Mouse (Mus musculus): Measurements from ENCODE around the gene Pde7b.
"Not testable (repeated sequence)": the region's sequence is repeated elsewhere in the genome, so short reads cannot be mapped to it uniquely, and the experiment has no call there.

The Pde7b gene

GRCm38 (mm10) chr10:20543121-20543520 is 181.8 kb downstream of the Pde7b start:
- DNase-seq = no peak

- no peak for DNase-seq
These were observed 191.1 kb downstream of the Pde7b start for GRCm38 (mm10) chr10:20533811-20534210.

GRCm38 (mm10) chr10:20531921-20532320 is 193.0 kb downstream of the Pde7b start:
- no peak for DNase-seq

- no peak for DNase-seq
These were observed 196.1 kb downstream of the Pde7b start for GRCm38 (mm10) chr10:20528544-20529411.

- DNase-seq = no peak
These were observed 197.1 kb downstream of the Pde7b start for GRCm38 (mm10) chr10:20527737-20528136.

GRCm38 (mm10) chr10:20518529-20518889 is 206.4 kb downstream of the Pde7b start:
- no peak for DNase-seq

GRCm38 (mm10) chr10:20517756-20518528 is 206.9 kb downstream of the Pde7b start:
- not testable (repeated sequence) for DNase-seq

GRCm38 (mm10) chr10:20513891-20514290 is 211.0 kb downstream of the Pde7b start:
- no peak for DNase-seq

GRCm38 (mm10) chr10:20513461-20513860 is 211.4 kb downstream of the Pde7b start:
- no peak for DNase-seq

GRCm38 (mm10) chr10:20509819-20510218 is 215.1 kb downstream of the Pde7b start:
- DNase-seq = no peak

GRCm38 (mm10) chr10:20508497-20508896 is 216.4 kb downstream of the Pde7b start:
- no peak for DNase-seq

- DNase-seq = no peak
These were observed 217.0 kb downstream of the Pde7b start for GRCm38 (mm10) chr10:20507732-20508412.

GRCm38 (mm10) chr10:20507069-20507468 is 217.8 kb downstream of the Pde7b start:
- no peak for DNase-seq

GRCm38 (mm10) chr10:20505454-20505853 is 219.4 kb downstream of the Pde7b start:
- DNase-seq = no peak

- no peak for DNase-seq
These were observed 220.1 kb downstream of the Pde7b start for GRCm38 (mm10) chr10:20504800-20505199.

- no peak for DNase-seq
These were observed 221.4 kb downstream of the Pde7b start for GRCm38 (mm10) chr10:20503265-20504025.

GRCm38 (mm10) chr10:20501221-20501620 is 223.7 kb downstream of the Pde7b start:
- no peak for DNase-seq

- DNase-seq = no peak
These were observed 229.8 kb downstream of the Pde7b start for GRCm38 (mm10) chr10:20495051-20495450.

- no peak for DNase-seq
These were observed 230.9 kb downstream of the Pde7b start for GRCm38 (mm10) chr10:20493826-20494455.

GRCm38 (mm10) chr10:20492216-20492964 is 232.5 kb downstream of the Pde7b start:
- DNase-seq = no peak

GRCm38 (mm10) chr10:20490775-20491174 is 234.1 kb downstream of the Pde7b start:
- no peak for DNase-seq

Data from thymus, adult 18-20 months (tissue).